Mouse (Mus musculus) erythroblast, embryonic 14.5 days (primary cell): ENCODE data around the gene Bfar.

Experiments
- GATA1 ChIP-seq: IDR thresholded peaks from 2 replicates; pipeline ENCODE4 v1.6.1; 2012; ENCODE audit warnings: low read length, inconsistent platforms, mixed read lengths
- TAL1 ChIP-seq: IDR thresholded peaks from 3 replicates; pipeline ENCODE4 v1.6.1; 2012; ENCODE audit warnings: low read length, inconsistent platforms, mixed read lengths

- no peak for TF ChIP-seq TAL1
- no peak for TF ChIP-seq GATA1
These were observed 12.8 kb upstream of the Bfar start for GRCm38 (mm10) chr16:13658886-13659285.
